Mouse (Mus musculus) C2C12 (cell line): ENCODE results near the gene Gm3173. TPM values are rescaled to one million over a fixed set of nuclear protein-coding genes. Genes with fewer than 3 reads are reported as not detected.
"Not testable (repeated sequence)": the region's sequence is repeated elsewhere in the genome, so short reads cannot be mapped to it uniquely, and the experiment has no call there.

Experiments
- H3K27me3 ChIP-seq: one replicate; pipeline ENCODE4 v1.6.1; 2011; ENCODE audit not compliant: control insufficient read depth, insufficient read depth, insufficient read length
- H3K36me3 ChIP-seq: one replicate; pipeline ENCODE4 v1.6.1; 2011; ENCODE audit not compliant: control insufficient read depth, insufficient read depth
- H3K4me3 ChIP-seq: one replicate; pipeline ENCODE4 v1.5.1; 2011; ENCODE audit warnings: mild to moderate bottlenecking, control low read depth; ENCODE audit not compliant: poor library complexity, insufficient read depth, severe bottlenecking
- H3K79me2 ChIP-seq: one replicate; pipeline ENCODE4 v1.6.1; 2011; ENCODE audit not compliant: control insufficient read depth, insufficient read depth
- H3K79me3 ChIP-seq: one replicate; pipeline ENCODE4 v1.6.1; 2011; ENCODE audit warnings: low read depth, control low read depth
- H3ac ChIP-seq: one replicate; pipeline ENCODE3; 2011; ENCODE audit warnings: low read depth; ENCODE audit not compliant: control insufficient read depth, insufficient read length
- polyA plus RNA-seq: library from polyadenylated mRNA; unstranded; fragments of >200 nt; fragmentation: generic; extraction: Trizol; gene quantifications from one replicate; pipeline ENCODE4 v1.2.1, GENCODE M21; 2012; ENCODE audit warnings: missing spikeins

Gm3173 gene
- polyA plus RNA-seq, 1 experiment: not detected

- H3ac ChIP-seq, H3K27me3 ChIP-seq, H3K79me3 ChIP-seq, H3K79me2 ChIP-seq, H3K4me3 ChIP-seq, H3K36me3 ChIP-seq: not testable (repeated sequence)
These were observed 68.6 kb downstream of the Gm3173 start for GRCm38 (mm10) chr14:4499425-4499824.

DNA sequence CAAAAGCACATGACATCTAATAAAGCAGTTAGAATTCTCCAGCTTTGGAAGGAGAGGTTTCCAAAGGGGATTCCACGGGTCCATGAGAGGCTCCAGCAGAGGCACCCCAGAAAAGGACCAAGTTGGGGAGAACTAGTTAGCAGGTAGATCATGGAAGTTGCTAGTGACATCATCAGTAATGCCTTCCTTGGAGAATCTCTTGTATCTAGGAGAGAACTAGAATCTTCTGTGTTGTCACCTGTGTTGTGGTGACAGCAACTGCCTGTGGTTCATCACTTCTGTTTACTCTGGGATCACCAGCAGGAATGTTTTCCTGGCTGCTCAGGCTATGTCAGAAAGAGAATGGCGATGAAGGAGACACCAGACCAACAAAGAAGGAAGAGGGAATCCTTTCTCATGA is 124.3 kb downstream of the Gm3173 start, which contains the start of gene Gm3047:
Gm3047 (plus strand) TSS at position 301 of the 400 bp plus-strand sequence.
- not testable (repeated sequence) for H3K27me3 ChIP-seq, H3K79me2 ChIP-seq, H3ac ChIP-seq, H3K4me3 ChIP-seq, H3K79me3 ChIP-seq, H3K36me3 ChIP-seq

Other genes with a start within 250 kb of the Gm3173 start
- gene Gm2974, start 248.4 kb upstream of the Gm3173 start, polyA plus RNA-seq: not detected
- gene Gm3138, start 181.4 kb upstream of the Gm3173 start, polyA plus RNA-seq: not detected
- gene Gm3149, start 113.7 kb upstream of the Gm3173 start, polyA plus RNA-seq: not detected
- gene 2610042L04Rik, start 96.2 kb upstream of the Gm3173 start, polyA plus RNA-seq: not detected
- gene Gm3159, start 33.5 kb upstream of the Gm3173 start, polyA plus RNA-seq: not detected
- gene Gm3164, start 15.5 kb upstream of the Gm3173 start, polyA plus RNA-seq: not detected
- gene Gm3182, start 50.8 kb downstream of the Gm3173 start, polyA plus RNA-seq: not detected
- not detected for gene Gm3047, start 124.4 kb downstream of the Gm3173 start, polyA plus RNA-seq
- not detected for gene Gm8159, start 201.4 kb downstream of the Gm3173 start, polyA plus RNA-seq
- gene Gm3239, start 233.2 kb downstream of the Gm3173 start, polyA plus RNA-seq: not detected